Mouse (Mus musculus) gastrocnemius, adult 2 months (tissue): Measurements from ENCODE around the gene Tmcc1. TPM values are rescaled to one million over a fixed set of nuclear protein-coding genes. Genes with fewer than 3 reads are reported as not detected.

Experiments used
- DNase-seq: peaks from one replicate; pipeline ENCODE4 v3.0.0; 2022
- H3K27ac ChIP-seq: fragments of 200-600 bp; 2 replicates; pipeline ENCODE4 v1.8.1; 2022; ENCODE audit warnings: mild to moderate bottlenecking
- H3K4me3 ChIP-seq: fragments of 200-600 bp; 2 replicates; pipeline ENCODE4 v1.8.1; 2022; ENCODE audit warnings: mild to moderate bottlenecking, moderate library complexity
- CTCF ChIP-seq: fragments of 200-600 bp; IDR thresholded peaks from 2 replicates; pipeline ENCODE4 v1.8.1; 2022; ENCODE audit warnings: antibody characterized with exemption, mild to moderate bottlenecking, moderate library complexity
- intact Hi-C: fragments of 180-260 bp; cut with DNase I; formaldehyde crosslinking; loops from one replicate; pipeline ENCODE4 v1.15.1; 2025
- total RNA-seq, 2 experiments: library from RNA; stranded (reverse); gene quantifications; 2 replicates each; pipeline ENCODE4 v1.2.3; 2021

Gene Tmcc1
- total RNA-seq, 2 experiments from 2014 or later, result 45.9 to 59.9 TPM

DNA sequence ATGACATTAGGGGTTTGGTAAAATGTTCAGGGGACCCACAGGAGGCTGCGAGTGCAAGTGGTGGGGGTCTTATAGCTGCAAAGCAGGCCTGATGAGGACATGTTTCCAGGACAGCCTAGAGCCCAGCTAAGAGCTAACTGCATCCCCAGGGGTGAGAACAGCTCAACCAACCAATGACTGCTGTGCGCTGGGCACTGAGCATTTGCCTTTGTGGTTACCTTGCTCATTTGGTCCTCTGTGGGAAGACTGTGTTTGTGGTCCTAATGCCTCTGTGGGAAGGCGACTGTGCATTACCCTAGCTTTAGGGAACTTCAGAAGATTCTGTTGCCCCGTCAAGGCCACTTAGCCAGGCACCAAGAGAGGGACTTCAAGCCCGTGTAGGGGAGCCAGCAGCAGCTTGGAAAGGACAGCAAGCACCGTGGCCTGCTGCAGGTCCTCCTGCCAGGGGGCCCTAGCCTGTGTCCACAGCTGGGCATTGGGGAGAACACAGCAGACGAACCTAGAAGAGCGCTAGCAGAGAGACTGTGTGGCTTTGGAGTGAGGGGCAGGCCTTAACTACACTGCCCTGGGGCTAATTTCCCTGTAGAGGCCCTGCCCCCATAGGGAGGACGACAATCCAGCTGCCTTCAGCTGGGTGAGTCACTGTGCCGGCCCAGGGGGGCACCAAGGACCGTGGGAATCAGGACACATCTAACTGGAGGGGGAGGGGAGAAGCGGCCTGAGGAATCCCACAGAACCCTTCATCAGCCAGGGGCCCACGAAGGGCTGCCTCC lies 202.0 kb downstream of the Tmcc1 start:
- H3K27ac ChIP-seq, result peak overlapping the region; percentile 94
- peak; percentile 62 for DNase-seq
- TF ChIP-seq CTCF, result no peak
- peak overlapping the region; percentile 81 for H3K4me3 ChIP-seq
- intact Hi-C loops, result loop anchor here (5.0 kb wide), 1 partner anchor 34 kb away; no protein-coding TSS in a partner anchor

DNA sequence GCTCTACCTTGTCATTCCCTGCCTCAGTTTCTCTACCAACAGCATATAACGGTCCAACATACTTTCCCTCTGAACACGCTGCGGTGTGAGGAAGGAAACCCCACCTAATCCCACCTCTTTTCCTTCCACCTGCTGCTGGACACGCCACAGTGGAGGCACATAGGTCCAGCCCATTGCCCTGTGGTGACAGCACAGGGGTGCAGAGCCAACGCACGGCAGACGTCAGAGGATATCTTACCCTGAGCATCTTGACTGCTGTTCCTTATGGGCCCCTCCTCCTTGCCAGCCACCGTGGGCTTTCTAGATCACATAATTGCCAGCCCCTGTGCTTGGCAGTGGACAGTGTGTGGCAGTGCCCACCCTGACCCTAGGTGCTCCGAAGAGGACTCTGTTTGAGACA lies 202.8 kb downstream of the Tmcc1 start:
- Histone ChIP-seq H3K4me3 (peak overlapping the region; percentile 81), H3K27ac (peak overlapping the region; percentile 94)
- TF ChIP-seq CTCF, result no peak
- DNase-seq, result no peak
- intact Hi-C loops, result loop anchor here (5.0 kb wide), 1 partner anchor 33 kb away; no protein-coding TSS in a partner anchor

DNA sequence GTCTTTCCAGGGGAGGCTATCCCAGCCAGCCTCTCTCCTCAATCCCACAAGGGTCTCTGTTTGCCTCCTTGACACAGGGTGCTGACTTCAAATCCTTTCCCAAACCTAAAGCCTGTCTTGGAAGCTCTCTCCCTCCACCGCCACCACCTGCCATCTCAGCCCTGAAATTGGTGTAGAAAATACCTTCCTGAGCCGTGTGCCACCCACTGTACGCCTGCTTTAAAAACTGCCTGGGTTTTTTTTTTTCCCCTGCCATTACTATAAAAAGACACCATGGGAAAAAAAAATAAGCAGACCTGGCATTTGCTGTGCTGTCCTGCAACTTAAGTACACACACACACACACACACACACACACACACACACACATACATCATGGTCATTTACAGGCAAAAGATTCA lies 203.2 kb downstream of the Tmcc1 start:
- H3K27ac ChIP-seq, result peak overlapping the region; percentile 94
- DNase-seq, result no peak
- TF ChIP-seq CTCF, result no peak
- intact Hi-C loops, result loop anchor here (5.0 kb wide), 1 partner anchor 33 kb away; no protein-coding TSS in a partner anchor
- peak overlapping the region; percentile 81 for H3K4me3 ChIP-seq

DNA sequence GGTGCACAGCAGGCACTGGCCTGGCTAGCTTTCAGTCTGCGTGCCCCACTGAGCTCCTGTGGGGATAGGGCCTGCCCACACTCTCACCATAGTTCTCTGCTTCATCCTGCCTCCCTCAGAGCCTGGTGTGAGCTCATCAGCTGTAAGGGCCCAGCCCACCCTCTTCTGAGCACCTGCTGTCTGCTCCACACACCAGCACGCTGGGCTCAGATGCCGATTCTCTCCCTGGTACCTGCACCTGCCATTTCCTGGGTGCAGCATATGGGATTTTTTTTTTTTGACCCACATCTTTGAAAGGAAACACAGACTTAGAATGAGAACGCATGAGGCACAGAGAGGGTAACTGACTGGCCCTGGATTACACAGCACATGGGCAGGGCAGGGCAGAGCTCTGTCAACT lies 203.7 kb downstream of the Tmcc1 start:
- Histone ChIP-seq H3K27ac (peak overlapping the region; percentile 77), H3K4me3 (peak overlapping the region; percentile 81)
- TF ChIP-seq CTCF, result no peak
- intact Hi-C loops, result loop anchor here (5.0 kb wide), 1 partner anchor 32 kb away; no protein-coding TSS in a partner anchor
- DNase-seq, result no peak

DNA sequence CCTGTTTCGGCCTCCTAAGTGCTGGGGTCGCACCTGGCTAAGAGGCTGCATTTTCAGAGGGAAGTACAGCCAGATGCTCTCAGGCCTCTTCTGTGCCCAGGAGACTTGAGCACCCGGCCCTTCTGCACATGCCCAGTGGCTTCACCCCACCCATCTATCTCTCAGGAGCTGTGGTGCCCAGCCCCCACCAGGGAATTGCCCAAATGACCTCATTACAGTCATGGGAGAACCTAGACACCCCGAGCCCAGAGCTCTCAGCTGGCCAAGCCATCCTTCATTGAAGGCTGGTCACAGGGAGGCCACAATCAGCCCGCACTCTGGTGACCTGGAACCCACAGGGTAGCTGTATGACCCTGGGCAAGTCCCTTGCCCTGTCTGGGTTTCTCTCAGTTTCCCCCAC lies 204.3 kb downstream of the Tmcc1 start:
- intact Hi-C loops, result no loop called here
- Histone ChIP-seq H3K4me3 (peak overlapping the region; percentile 81), H3K27ac (peak overlapping the region; percentile 77)
- TF ChIP-seq CTCF, result no peak
- no peak for DNase-seq

DNA sequence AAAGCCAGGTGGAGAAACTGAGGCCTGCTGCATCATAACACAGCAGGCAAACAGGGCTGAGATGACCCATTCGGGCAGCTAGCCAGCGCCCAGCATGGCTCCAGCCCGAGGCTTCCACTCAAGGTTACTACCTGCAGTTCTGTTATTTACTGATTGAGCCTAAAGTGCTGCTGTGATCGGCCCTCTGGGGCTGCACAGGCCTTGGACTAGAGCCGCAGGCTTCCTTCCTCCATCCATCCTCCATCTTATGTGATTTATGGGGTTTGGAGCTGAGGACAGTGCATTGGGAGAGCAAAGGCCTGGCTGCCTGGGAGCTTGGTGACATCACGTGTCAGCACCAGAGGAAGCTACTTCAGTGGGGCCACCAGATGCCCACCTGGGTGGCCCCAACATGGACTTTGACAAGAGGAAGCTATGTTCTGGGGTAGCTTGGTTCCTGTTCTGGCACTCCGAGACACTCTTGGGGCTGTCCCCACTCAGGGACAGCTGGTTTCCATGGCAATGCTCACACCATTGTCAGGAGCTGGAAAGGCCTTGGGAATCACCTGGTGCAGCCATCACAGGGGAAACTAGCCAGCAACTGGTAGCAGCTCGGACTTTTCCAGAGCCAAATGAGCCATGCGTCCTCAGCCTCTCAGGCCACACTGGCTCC lies 206.1 kb downstream of the Tmcc1 start:
- Histone ChIP-seq H3K27ac (peak overlapping the region; percentile 77), H3K4me3 (peak overlapping the region; percentile 57)
- DNase-seq, result peak; percentile 37
- intact Hi-C loops, result loop anchor here (2.0 kb wide), 1 partner anchor 16 kb away; no protein-coding TSS in a partner anchor
- no peak for TF ChIP-seq CTCF

DNA sequence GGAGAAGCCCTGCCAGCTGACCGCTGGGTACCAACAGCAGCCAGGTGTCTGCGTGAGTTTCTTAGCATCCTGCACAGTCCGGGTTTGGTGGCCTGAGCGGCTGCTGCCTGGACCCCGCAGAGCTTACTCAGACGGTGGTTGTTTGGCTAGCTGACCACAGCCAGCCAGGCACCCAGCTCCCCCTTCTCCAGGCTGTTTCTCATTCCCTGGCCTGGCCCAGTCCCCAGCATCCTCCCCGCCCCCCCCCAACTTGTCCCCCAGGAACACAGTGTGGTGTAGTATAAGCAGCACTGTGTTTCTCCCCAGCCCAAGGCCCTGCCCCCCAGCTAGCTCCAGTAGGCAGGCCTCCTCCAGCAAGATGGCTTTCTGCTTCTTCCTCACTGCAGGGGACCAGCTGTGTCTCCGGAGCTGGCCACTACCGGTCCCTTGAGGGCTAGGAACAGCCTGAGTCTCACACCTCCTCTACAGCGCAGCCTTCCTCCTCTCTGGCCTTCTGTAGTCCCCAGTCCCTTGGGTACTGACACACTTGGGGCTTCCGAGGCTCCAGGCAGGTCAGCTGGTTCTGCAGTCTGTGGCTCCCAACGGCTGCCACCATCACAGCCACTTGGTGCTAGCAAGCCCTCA lies 206.7 kb downstream of the Tmcc1 start:
- TF ChIP-seq CTCF, result no peak
- H3K27ac ChIP-seq, result peak overlapping the region; percentile 77
- intact Hi-C loops, result loop anchor here (2.0 kb wide), 1 partner anchor 16 kb away; no protein-coding TSS in a partner anchor
- peak; percentile 50 for DNase-seq
- peak overlapping the region; percentile 57 for H3K4me3 ChIP-seq

DNA sequence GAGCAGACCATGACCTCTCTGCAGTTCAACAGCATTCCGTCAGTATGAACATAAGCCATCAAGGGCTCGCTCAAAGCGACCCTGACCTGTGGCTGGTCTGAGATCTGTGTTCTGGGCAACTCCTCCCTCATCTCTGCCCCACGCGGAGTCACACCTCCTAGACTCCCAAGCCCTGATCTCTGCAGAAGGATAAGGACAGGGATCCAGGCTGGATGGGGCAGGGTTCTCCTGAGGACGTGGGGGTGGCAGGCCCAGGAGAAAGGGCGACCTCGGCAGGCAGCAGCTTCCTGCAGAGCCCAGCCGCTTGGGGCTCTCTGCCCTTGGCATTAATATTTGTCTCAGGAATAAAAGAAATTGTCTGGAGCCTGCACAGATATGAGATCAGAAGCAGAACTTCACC lies 207.7 kb downstream of the Tmcc1 start:
- no peak for TF ChIP-seq CTCF
- H3K4me3 ChIP-seq, result peak overlapping the region; percentile 57
- intact Hi-C loops, result loop anchor here (2.0 kb wide), 1 partner anchor 15 kb away; no protein-coding TSS in a partner anchor
- H3K27ac ChIP-seq, result peak overlapping the region; percentile 77
- DNase-seq, result no peak

DNA sequence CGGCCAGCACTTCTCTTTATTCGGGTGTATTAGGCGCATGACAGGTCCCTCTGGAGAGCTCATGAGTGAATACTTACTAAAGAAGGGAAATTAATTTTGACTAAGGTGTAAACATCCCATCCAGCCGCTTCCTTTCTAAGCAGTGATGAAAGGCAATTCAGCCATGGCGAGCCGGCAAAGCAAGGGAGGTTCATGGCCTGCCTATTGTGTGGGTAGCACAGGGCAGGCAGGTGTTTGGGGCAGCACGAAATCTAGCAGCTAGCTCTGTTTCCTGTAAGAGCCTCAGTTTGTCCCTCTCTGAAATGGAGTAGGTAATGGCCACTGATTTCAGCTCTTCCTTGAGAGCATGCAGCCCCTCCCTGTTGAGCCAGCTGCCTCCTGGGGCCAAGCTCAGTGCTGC lies 208.7 kb downstream of the Tmcc1 start:
- Histone ChIP-seq H3K4me3 (peak overlapping the region; percentile 57), H3K27ac (peak overlapping the region; percentile 77)
- intact Hi-C loops, result no loop called here
- no peak for TF ChIP-seq CTCF
- DNase-seq, result no peak

DNA sequence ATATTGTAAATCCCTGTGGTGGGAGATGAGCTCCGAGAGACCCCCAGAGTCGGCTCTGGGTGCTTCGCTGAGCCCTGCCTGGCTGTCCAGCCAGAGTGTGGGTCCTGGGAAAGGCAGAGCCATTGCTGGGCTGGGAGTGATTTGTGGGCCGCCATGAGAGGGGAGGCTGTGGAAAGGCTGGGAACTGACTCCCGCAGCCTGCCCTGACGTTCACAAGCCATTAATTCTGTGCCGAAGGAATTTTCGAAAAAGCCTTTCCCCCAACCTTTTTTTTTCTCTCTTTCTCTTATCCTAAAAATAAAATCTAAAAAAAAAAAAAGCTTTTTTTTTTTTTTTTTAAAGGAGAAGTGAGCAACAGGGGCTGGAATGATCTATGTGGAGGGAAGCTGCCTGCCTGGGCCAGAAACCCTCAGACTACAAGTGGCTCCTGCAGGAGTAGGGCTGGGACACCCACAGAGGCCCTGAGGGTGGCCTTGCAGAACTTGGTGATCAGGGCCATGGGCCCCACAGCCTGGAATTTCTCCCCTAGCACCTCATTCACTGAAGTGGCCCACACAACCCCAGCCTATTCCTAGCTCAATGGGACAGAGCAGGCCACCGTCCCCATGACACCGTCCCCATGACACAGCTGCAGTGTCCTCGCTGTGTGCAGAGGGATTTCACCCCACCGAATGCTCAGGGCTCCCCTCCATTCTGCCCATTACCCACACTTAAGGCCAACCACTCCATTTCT lies 209.8 kb downstream of the Tmcc1 start:
- Histone ChIP-seq H3K4me3 (peak overlapping the region; percentile 53), H3K27ac (peak overlapping the region; percentile 84)
- no peak for TF ChIP-seq CTCF
- intact Hi-C loops, result no loop called here
- DNase-seq, result peak; percentile 29

DNA sequence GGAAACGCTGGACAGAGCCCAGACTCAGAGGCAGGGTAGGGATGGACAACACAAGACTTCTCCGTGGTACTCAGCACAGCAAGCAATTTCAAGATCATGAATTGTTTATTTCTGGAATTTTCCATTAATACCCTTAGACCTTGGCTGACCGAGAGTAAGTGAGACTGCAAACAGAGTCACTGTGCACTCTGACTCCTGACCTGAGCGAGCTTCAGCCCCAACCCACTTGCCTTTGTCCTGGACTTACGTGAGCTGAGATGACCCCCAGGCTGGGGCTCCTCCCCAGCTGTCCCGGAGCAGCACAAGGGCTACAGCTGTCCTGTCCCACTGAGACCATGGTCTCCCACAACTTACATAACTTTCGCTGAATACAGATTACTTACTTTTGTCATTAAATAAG lies 210.4 kb downstream of the Tmcc1 start:
- DNase-seq, result no peak
- H3K4me3 ChIP-seq, result peak overlapping the region; percentile 53
- no peak for TF ChIP-seq CTCF
- intact Hi-C loops, result no loop called here
- peak overlapping the region; percentile 84 for H3K27ac ChIP-seq

DNA sequence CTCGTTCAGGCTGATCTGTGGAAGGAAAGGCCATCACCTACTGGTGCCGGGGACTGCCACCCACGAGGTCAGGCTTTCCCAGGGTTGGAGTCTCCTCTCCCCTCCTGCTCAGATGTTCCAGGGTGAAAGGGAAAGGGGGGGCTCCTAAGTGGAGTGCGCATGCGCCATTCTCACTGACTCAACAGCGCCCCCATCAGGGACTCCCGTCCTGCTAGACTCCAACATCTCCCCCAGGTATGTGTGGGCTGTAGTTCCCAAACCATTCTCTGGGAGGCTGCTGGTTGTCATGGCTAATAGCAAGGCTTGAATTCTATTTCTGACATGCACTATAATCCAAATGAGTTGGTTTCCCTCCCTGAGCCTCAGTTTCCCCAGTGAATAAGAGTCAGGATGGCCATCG lies 214.7 kb downstream of the Tmcc1 start:
- intact Hi-C loops, result no loop called here
- H3K27ac ChIP-seq, result no peak overlapping the region
- TF ChIP-seq CTCF, result peak; percentile 38
- no peak overlapping the region for H3K4me3 ChIP-seq
- no peak for DNase-seq
